Mouse (Mus musculus): ENCODE data around the gene Zim1.

Zim1 gene

GRCm38 (mm10) chr7:6650526-6650925 is 45.7 kb downstream of the Zim1 start:
- no peak for DNase-seq

- DNase-seq = no peak
Measured at GRCm38 (mm10) chr7:6645821-6646220, 50.4 kb downstream of the Zim1 start.

GRCm38 (mm10) chr7:6638076-6638475 is 58.2 kb downstream of the Zim1 start:
- no peak for DNase-seq

GRCm38 (mm10) chr7:6636741-6637140 is 59.5 kb downstream of the Zim1 start:
- DNase-seq = no peak

- no peak for DNase-seq
Measured at GRCm38 (mm10) chr7:6635831-6636230, 60.4 kb downstream of the Zim1 start.

Measured in spleen, adult 18-20 months (tissue).